Mouse (Mus musculus) embryonic facial prominence, embryonic 12.5 days (tissue): ENCODE data around the gene Vapb. TPM values are rescaled to one million over a fixed set of nuclear protein-coding genes. Genes with fewer than 3 reads are reported as not detected.
A peak's percentile ranks its signal among the peaks of the same experiment; 100 is the strongest.
"Not testable (repeated sequence)": the region's sequence is repeated elsewhere in the genome, so short reads cannot be mapped to it uniquely, and the experiment has no call there.

Source experiments
- ATAC-seq: fragments of 200-750 bp; cut with Nextera tagmentation; 2 replicates; pipeline ENCODE4 v1.8.0; 2017; ENCODE audit not compliant: insufficient number of reproducible peaks, insufficient read depth, low FRiP score, low TSS enrichment
- H3K27ac ChIP-seq: fragments of 300-500 bp; sonication (generic); 2 replicates; pipeline ENCODE4 v1.5.1; 2016; ENCODE audit warnings: mild to moderate bottlenecking
- H3K27me3 ChIP-seq: fragments of 300-500 bp; sonication (generic); 2 replicates; pipeline ENCODE4 v1.6.1; 2016; ENCODE audit warnings: mild to moderate bottlenecking, moderate library complexity
- H3K36me3 ChIP-seq: fragments of 300-500 bp; sonication (generic); 2 replicates; pipeline ENCODE4 v1.6.1; 2016; ENCODE audit warnings: mild to moderate bottlenecking
- H3K4me1 ChIP-seq: fragments of 300-500 bp; sonication (generic); 2 replicates; pipeline ENCODE4 v1.6.1; 2016
- H3K4me2 ChIP-seq: fragments of 300-500 bp; sonication (generic); replicated peaks from 2 replicates; pipeline ENCODE4 v1.6.1; 2016; ENCODE audit warnings: mild to moderate bottlenecking, moderate library complexity
- H3K4me3 ChIP-seq: fragments of 300-500 bp; sonication (generic); 2 replicates; pipeline ENCODE4 v1.5.1; 2016; ENCODE audit warnings: mild to moderate bottlenecking
- H3K9ac ChIP-seq: fragments of 300-500 bp; sonication (generic); 2 replicates; pipeline ENCODE4 v1.6.1; 2016; ENCODE audit warnings: mild to moderate bottlenecking, moderate library complexity
- H3K9me3 ChIP-seq: fragments of 300-500 bp; sonication (generic); 2 replicates; pipeline ENCODE4 v1.6.1; 2016; ENCODE audit warnings: mild to moderate bottlenecking, moderate library complexity
- WGBS: fragments of 180-500 bp; shearing (Covaris S2); methylation state at CpG from one replicate; pipeline ENCODE4 v1.1.7; 2016; 5-methylcytosine and 5-hydroxymethylcytosine counted together
- polyA plus RNA-seq: library from polyadenylated mRNA; unstranded; fragments of >200 nt; fragmentation: Nextera tagmentation; extraction: Ambion mirVana; gene quantifications from 2 replicates; pipeline ENCODE4 v1.2.1, GENCODE M21; 2016

Gene Vapb
- 11.7 and 13.4 TPM in 2 replicates for polyA plus RNA-seq

GRCm38 (mm10) chr2:173737222-173737989, at the start of gene Vapb:
TSS of gene Vapb (plus strand) at chr2:173737511.
- peak within 1 kb of the TSS; percentile 70 for H3K9ac ChIP-seq
- no peaks in the 10 kb centered on the region for H3K9me3 ChIP-seq
- H3K27me3 ChIP-seq, result no peaks in the 10 kb centered on the region
- WGBS, result 1% methylated on average over 70 of the region's 70 CpGs
- peaks cover 13% of the 10 kb centered on the region for H3K4me1 ChIP-seq
- ATAC-seq, result peak; percentile 99
- H3K4me2 ChIP-seq, result peak within 1 kb of the TSS; percentile 81
- peak within 1 kb of the TSS; percentile 72; the same call in 1 of the 2 replicates for H3K27ac ChIP-seq
- peak within 1 kb of the TSS; percentile 73 for H3K4me3 ChIP-seq
- 0 out of 2 replicates have a peak, but pooled peaks cover 3% of the 10 kb centered on the region for H3K36me3 ChIP-seq

- Histone ChIP-seq H3K27ac (no peak overlapping the region), H3K9me3 (no peaks in the 10 kb centered on the region), H3K36me3 (peaks cover 32% of the 10 kb centered on the region), H3K4me1 (no peaks in the 10 kb centered on the region), H3K4me3 (no peak overlapping the region), H3K27me3 (no peaks in the 10 kb centered on the region), H3K9ac (no peak overlapping the region), H3K4me2 (no peak overlapping the region)
- no peak for ATAC-seq
These were observed 47.5 kb upstream of the Vapb start for GRCm38 (mm10) chr2:173689835-173690234.

DNA sequence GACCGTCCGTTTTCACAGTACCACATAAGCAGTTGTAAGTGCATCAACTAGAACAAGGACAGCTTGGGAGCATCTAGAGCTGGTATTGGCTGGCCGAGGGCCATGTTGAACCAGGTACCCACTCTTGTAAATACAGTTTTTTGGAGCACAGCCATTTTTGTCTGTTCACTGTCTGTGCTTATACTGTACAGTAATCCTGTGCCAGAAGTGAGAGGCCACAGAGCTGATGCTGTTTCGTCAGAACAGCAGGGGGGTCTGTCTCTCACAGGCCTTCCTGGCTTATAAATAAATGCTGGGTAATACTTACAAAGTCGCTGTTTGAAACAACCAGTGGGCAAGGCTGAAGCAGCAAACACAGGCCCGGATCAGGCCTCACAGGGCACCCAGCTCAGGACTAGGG, 45.6 kb upstream of the Vapb start:
- Histone ChIP-seq H3K27ac (no peak overlapping the region), H3K4me1 (no peaks in the 10 kb centered on the region), H3K9me3 (no peaks in the 10 kb centered on the region), H3K4me3 (no peak overlapping the region), H3K4me2 (no peak overlapping the region), H3K27me3 (no peaks in the 10 kb centered on the region), H3K9ac (no peak overlapping the region), H3K36me3 (peaks cover 48% of the 10 kb centered on the region)
- no peak for ATAC-seq
- 89% methylated on average over 6 of the region's 6 CpGs for WGBS

GRCm38 (mm10) chr2:173692693-173693092, 44.6 kb upstream of the Vapb start:
- Histone ChIP-seq H3K9me3 (no peaks in the 10 kb centered on the region), H3K27me3 (no peaks in the 10 kb centered on the region), H3K4me3 (no peak overlapping the region), H3K27ac (no peak overlapping the region), H3K36me3 (peaks cover 57% of the 10 kb centered on the region), H3K4me2 (no peak overlapping the region), H3K4me1 (no peaks in the 10 kb centered on the region), H3K9ac (no peak overlapping the region)
- WGBS, result 94% methylated on average over 2 of the region's 2 CpGs
- ATAC-seq, result no peak

DNA sequence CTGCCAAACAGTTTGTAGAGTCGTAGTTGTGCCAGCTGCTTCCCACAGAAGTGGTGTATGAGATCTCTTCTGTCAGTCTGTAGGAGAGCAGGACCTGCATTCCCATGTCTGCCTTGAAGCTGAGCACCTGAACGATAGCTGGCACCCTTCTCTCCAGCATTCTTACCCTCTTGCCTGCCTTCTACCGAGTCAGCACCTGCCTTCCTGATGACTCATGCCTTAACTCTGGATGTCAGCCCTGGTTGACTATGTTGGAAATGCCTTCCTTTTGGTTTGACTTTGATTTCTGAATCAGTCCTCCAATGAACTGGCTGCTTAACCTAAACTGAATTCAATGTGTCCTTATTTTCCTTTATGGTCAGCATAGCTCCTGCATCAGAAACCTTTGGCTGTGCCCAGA, 38.5 kb upstream of the Vapb start:
- no peak for ATAC-seq
- Histone ChIP-seq H3K36me3 (peaks cover 80% of the 10 kb centered on the region), H3K4me1 (no peaks in the 10 kb centered on the region), H3K9me3 (no peaks in the 10 kb centered on the region), H3K27me3 (no peaks in the 10 kb centered on the region), H3K9ac (no peak overlapping the region), H3K4me2 (no peak overlapping the region), H3K4me3 (no peak overlapping the region), H3K27ac (no peak overlapping the region)
- WGBS, result 89% methylated on average over 3 of the region's 3 CpGs

- 66% methylated on average over 16 of the region's 16 CpGs for WGBS
- H3K4me2 ChIP-seq, result no peak overlapping the region
- no peak overlapping the region for H3K9ac ChIP-seq
- peaks cover 71% of the 10 kb centered on the region for H3K36me3 ChIP-seq
- H3K27ac ChIP-seq, result no peak overlapping the region
- H3K27me3 ChIP-seq, result no peaks in the 10 kb centered on the region
- no peaks in the 10 kb centered on the region for H3K4me1 ChIP-seq
- no peak overlapping the region for H3K4me3 ChIP-seq
- H3K9me3 ChIP-seq, result no peaks in the 10 kb centered on the region
- no peak for ATAC-seq
These were observed 35.0 kb upstream of the Vapb start for GRCm38 (mm10) chr2:173702096-173702866.

- Histone ChIP-seq H3K9ac (no peak overlapping the region), H3K27me3 (no peaks in the 10 kb centered on the region), H3K27ac (no peak overlapping the region), H3K4me3 (no peak overlapping the region), H3K4me1 (no peaks in the 10 kb centered on the region), H3K36me3 (peaks cover 69% of the 10 kb centered on the region), H3K9me3 (no peaks in the 10 kb centered on the region), H3K4me2 (no peak overlapping the region)
- ATAC-seq, result no peak
- WGBS, result 87% methylated on average over 12 of the region's 12 CpGs
These were observed 34.5 kb upstream of the Vapb start for GRCm38 (mm10) chr2:173702867-173703237.

- peaks cover 42% of the 10 kb centered on the region for H3K36me3 ChIP-seq
- 90% methylated on average over 15 of the region's 15 CpGs for WGBS
These were observed 31.3 kb upstream of the Vapb start for GRCm38 (mm10) chr2:173705827-173706551.

GRCm38 (mm10) chr2:173707626-173708025, 29.7 kb upstream of the Vapb start:
- not testable (repeated sequence) for H3K4me3 ChIP-seq, H3K4me1 ChIP-seq, H3K27me3 ChIP-seq, ATAC-seq, H3K27ac ChIP-seq, H3K9ac ChIP-seq, H3K4me2 ChIP-seq, H3K9me3 ChIP-seq
- H3K36me3 ChIP-seq, result peaks cover 28% of the 10 kb centered on the region

More at GRCm38 (mm10) chr2:173705827-173706551, 31.3 kb upstream of the Vapb start:
- Histone ChIP-seq H3K4me1 (0 out of 2 replicates have a peak, but pooled peaks cover 4% of the 10 kb centered on the region), H3K9ac (no peak overlapping the region), H3K4me2 (no peak overlapping the region), H3K9me3 (no peaks in the 10 kb centered on the region), H3K27me3 (no peaks in the 10 kb centered on the region), H3K27ac (no peak overlapping the region), H3K4me3 (no peak overlapping the region)
- ATAC-seq, result no peak

- H3K27ac ChIP-seq, result no peak overlapping the region
- no peaks in the 10 kb centered on the region for H3K9me3 ChIP-seq
- no peaks in the 10 kb centered on the region for H3K27me3 ChIP-seq
- H3K9ac ChIP-seq, result no peak overlapping the region
- H3K4me2 ChIP-seq, result no peak overlapping the region
- H3K4me1 ChIP-seq, result 0 out of 2 replicates have a peak, but pooled peaks cover 4% of the 10 kb centered on the region
- peaks cover 11% of the 10 kb centered on the region for H3K36me3 ChIP-seq
- H3K4me3 ChIP-seq, result no peak overlapping the region
- WGBS, result 78% methylated on average over 6 of the region's 6 CpGs
- ATAC-seq, result no peak
These were observed 27.1 kb upstream of the Vapb start for GRCm38 (mm10) chr2:173710193-173710592.

GRCm38 (mm10) chr2:173712656-173713055, 24.7 kb upstream of the Vapb start:
- H3K4me1 ChIP-seq, result 0 out of 2 replicates have a peak, but pooled peaks cover 4% of the 10 kb centered on the region
- no peaks in the 10 kb centered on the region for H3K27me3 ChIP-seq
- H3K4me3 ChIP-seq, result no peak overlapping the region
- ATAC-seq, result no peak
- H3K36me3 ChIP-seq, result peaks cover 1% of the 10 kb centered on the region
- 66% methylated on average over 10 of the region's 10 CpGs for WGBS
- H3K4me2 ChIP-seq, result no peak overlapping the region
- no peak overlapping the region for H3K9ac ChIP-seq
- H3K27ac ChIP-seq, result no peak overlapping the region
- no peaks in the 10 kb centered on the region for H3K9me3 ChIP-seq
